Mouse (Mus musculus) G1E (cell line): ENCODE measurements at regions not wholly inside any gene's neighbourhood (a gene's known extent, or its start where the extent isn't known, plus 50 kb on each side); places are given as distances from the start of the nearest gene placed in this dataset.

ENCODE experiments used
- CTCF ChIP-seq: IDR thresholded peaks from 2 replicates; pipeline ENCODE4 v1.5.1; 2012; ENCODE audit warnings: low read depth, low read length, inconsistent platforms, mixed read lengths
- GATA1 ChIP-seq: IDR thresholded peaks from 2 replicates; pipeline ENCODE4 v1.6.1; 2012; ENCODE audit warnings: borderline replicate concordance, low read length, inconsistent platforms, mixed read lengths
- POLR2AphosphoS5 ChIP-seq: IDR thresholded peaks from 2 replicates; pipeline ENCODE4 v1.6.1; 2012; ENCODE audit warnings: low read depth, low read length, inconsistent platforms; ENCODE audit not compliant: insufficient replicate concordance
- TAL1 ChIP-seq: conservative IDR thresholded peaks from 2 replicates; pipeline ENCODE4 v1.6.1; 2012; ENCODE audit warnings: low read depth, low read length, inconsistent platforms, mixed read lengths

DNA sequence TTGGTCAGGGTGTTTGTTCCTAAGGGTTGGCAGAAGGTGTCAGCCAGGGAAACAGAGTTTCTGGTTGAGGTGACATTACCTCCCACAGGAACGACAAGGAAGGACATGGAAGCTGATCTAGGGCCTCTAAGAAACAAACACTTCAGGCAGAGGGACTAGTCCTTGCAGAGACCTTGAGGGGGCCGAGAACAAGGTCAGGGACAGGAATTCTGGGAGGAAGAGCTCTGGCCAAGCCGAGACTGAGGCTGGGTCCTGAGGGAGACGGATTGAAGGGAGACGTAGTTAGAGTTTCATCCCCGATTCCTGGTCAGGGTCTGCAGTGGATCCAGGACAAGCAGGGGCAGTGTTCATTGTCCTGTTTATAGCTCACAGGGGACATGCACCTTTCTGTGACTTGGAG lies 68.2 kb upstream of the Ptpn1 start:
- TF ChIP-seq CTCF, result no peak
- TF ChIP-seq POLR2AphosphoS5, result no peak
- TF ChIP-seq GATA1, result no peak
- TF ChIP-seq TAL1, result no peak
